Mouse (Mus musculus): ENCODE measurements at regions not wholly inside any gene's neighbourhood (a gene's known extent, or its start where the extent isn't known, plus 50 kb on each side); places are given as distances from the start of the nearest gene placed in this dataset.

GRCm38 (mm10) chr17:73034981-73035481, 72.8 kb upstream of the Lclat1 start:
- H3K36me3 ChIP-seq (ENCODE audit: control insufficient read depth, insufficient read depth) = no peaks in the 10 kb centered on the region
- H3K4me3 ChIP-seq (ENCODE audit: insufficient read depth, poor library complexity, severe bottlenecking) = no peak overlapping the region
- no peak overlapping the region for H3ac ChIP-seq (ENCODE audit: control insufficient read depth, insufficient read length, low read depth)
- no peaks in the 10 kb centered on the region for H3K79me3 ChIP-seq (ENCODE audit: low read depth)
- H3K27me3 ChIP-seq (ENCODE audit: control insufficient read depth, insufficient read depth, insufficient read length) = no peaks in the 10 kb centered on the region
- TF ChIP-seq MAX (IDR thresholded peaks at IDR 0.05) = no peak
- no peak for TF ChIP-seq MYOG (IDR thresholded peaks at IDR 0.05; ENCODE audit: control insufficient read depth, extremely low read depth, insufficient read length)
- TF ChIP-seq USF1 (IDR thresholded peaks at IDR 0.05; ENCODE audit: low read depth) = peak; percentile 32
- TF ChIP-seq CTCF (IDR thresholded peaks at IDR 0.05; ENCODE audit: control insufficient read depth, insufficient read depth, insufficient read length) = no peak
- TF ChIP-seq CEBPB (IDR thresholded peaks at IDR 0.05; ENCODE audit: low read depth) = no peak
- no peaks in the 10 kb centered on the region for H3K79me2 ChIP-seq (ENCODE audit: control insufficient read depth, insufficient read depth)

GRCm38 (mm10) chr17:73036845-73037244, 70.9 kb upstream of the Lclat1 start:
- H3K27me3 ChIP-seq (ENCODE audit: control insufficient read depth, insufficient read depth, insufficient read length) = no peaks in the 10 kb centered on the region
- no peaks in the 10 kb centered on the region for H3K79me3 ChIP-seq (ENCODE audit: low read depth)
- TF ChIP-seq MYOG (IDR thresholded peaks at IDR 0.05; ENCODE audit: control insufficient read depth, extremely low read depth, insufficient read length) (no peak), USF1 (IDR thresholded peaks at IDR 0.05; ENCODE audit: low read depth) (no peak), FOSL1 (IDR thresholded peaks at IDR 0.05; ENCODE audit: insufficient read depth, low read length, poor library complexity, severe bottlenecking) (no peak), MYOD1 (IDR thresholded peaks at IDR 0.05; ENCODE audit: control insufficient read depth, insufficient read length, low read depth) (no peak), MAX (IDR thresholded peaks at IDR 0.05) (no peak), CEBPB (IDR thresholded peaks at IDR 0.05; ENCODE audit: low read depth) (no peak), CTCF (IDR thresholded peaks at IDR 0.05; ENCODE audit: control insufficient read depth, insufficient read depth, insufficient read length) (no peak)
- no peak overlapping the region for H3ac ChIP-seq (ENCODE audit: control insufficient read depth, insufficient read length, low read depth)
- no peak overlapping the region for H3K4me3 ChIP-seq (ENCODE audit: insufficient read depth, poor library complexity, severe bottlenecking)
- H3K79me2 ChIP-seq (ENCODE audit: control insufficient read depth, insufficient read depth) = no peaks in the 10 kb centered on the region
- H3K36me3 ChIP-seq (ENCODE audit: control insufficient read depth, insufficient read depth) = no peaks in the 10 kb centered on the region

- no peak for TF ChIP-seq CEBPB (IDR thresholded peaks at IDR 0.05; ENCODE audit: low read depth)
- no peak for TF ChIP-seq MYOD1 (IDR thresholded peaks at IDR 0.05; ENCODE audit: control insufficient read depth, insufficient read length, low read depth)
- TF ChIP-seq MAX (IDR thresholded peaks at IDR 0.05) = no peak
- no peak for TF ChIP-seq FOSL1 (IDR thresholded peaks at IDR 0.05; ENCODE audit: insufficient read depth, low read length, poor library complexity, severe bottlenecking)
- TF ChIP-seq USF1 (IDR thresholded peaks at IDR 0.05; ENCODE audit: low read depth) = no peak
- no peak for TF ChIP-seq CTCF (IDR thresholded peaks at IDR 0.05; ENCODE audit: control insufficient read depth, insufficient read depth, insufficient read length)
- no peak for TF ChIP-seq MYOG (IDR thresholded peaks at IDR 0.05; ENCODE audit: control insufficient read depth, extremely low read depth, insufficient read length)
- no peaks in the 10 kb centered on the region for H3K79me2 ChIP-seq (ENCODE audit: control insufficient read depth, insufficient read depth)
- no peaks in the 10 kb centered on the region for H3K36me3 ChIP-seq (ENCODE audit: control insufficient read depth, insufficient read depth)
These were observed 69.2 kb upstream of the Lclat1 start for GRCm38 (mm10) chr17:73038586-73038985.

GRCm38 (mm10) chr17:73044918-73045580, 62.7 kb upstream of the Lclat1 start:
- no peak for TF ChIP-seq MYOG (IDR thresholded peaks at IDR 0.05; ENCODE audit: control insufficient read depth, extremely low read depth, insufficient read length)
- no peak for TF ChIP-seq USF1 (IDR thresholded peaks at IDR 0.05; ENCODE audit: low read depth)
- TF ChIP-seq CEBPB (IDR thresholded peaks at IDR 0.05; ENCODE audit: low read depth) = no peak
- no peak for TF ChIP-seq MYOD1 (IDR thresholded peaks at IDR 0.05; ENCODE audit: control insufficient read depth, insufficient read length, low read depth)
- TF ChIP-seq CTCF (IDR thresholded peaks at IDR 0.05; ENCODE audit: control insufficient read depth, insufficient read depth, insufficient read length) = no peak
- TF ChIP-seq MAX (IDR thresholded peaks at IDR 0.05) = no peak
- TF ChIP-seq FOSL1 (IDR thresholded peaks at IDR 0.05; ENCODE audit: insufficient read depth, low read length, poor library complexity, severe bottlenecking) = no peak
- Histone ChIP-seq H3K79me3 (ENCODE audit: low read depth) (no peaks in the 10 kb centered on the region), H3K27me3 (ENCODE audit: control insufficient read depth, insufficient read depth, insufficient read length) (no peaks in the 10 kb centered on the region), H3K36me3 (ENCODE audit: control insufficient read depth, insufficient read depth) (no peaks in the 10 kb centered on the region), H3K4me3 (ENCODE audit: insufficient read depth, poor library complexity, severe bottlenecking) (no peak overlapping the region), H3ac (ENCODE audit: control insufficient read depth, insufficient read length, low read depth) (no peak overlapping the region), H3K79me2 (ENCODE audit: control insufficient read depth, insufficient read depth) (no peaks in the 10 kb centered on the region)

More at GRCm38 (mm10) chr17:73038586-73038985, 69.2 kb upstream of the Lclat1 start:
- no peaks in the 10 kb centered on the region for H3K79me3 ChIP-seq (ENCODE audit: low read depth)
- H3K27me3 ChIP-seq (ENCODE audit: control insufficient read depth, insufficient read depth, insufficient read length) = no peaks in the 10 kb centered on the region
- H3ac ChIP-seq (ENCODE audit: control insufficient read depth, insufficient read length, low read depth) = no peak overlapping the region
- no peak overlapping the region for H3K4me3 ChIP-seq (ENCODE audit: insufficient read depth, poor library complexity, severe bottlenecking)

- H3K79me3 ChIP-seq (ENCODE audit: low read depth) = no peaks in the 10 kb centered on the region
- no peak for TF ChIP-seq MYOG (IDR thresholded peaks at IDR 0.05; ENCODE audit: control insufficient read depth, extremely low read depth, insufficient read length)
- no peak for TF ChIP-seq MAX (IDR thresholded peaks at IDR 0.05)
- no peak for TF ChIP-seq FOSL1 (IDR thresholded peaks at IDR 0.05; ENCODE audit: insufficient read depth, low read length, poor library complexity, severe bottlenecking)
- no peak for TF ChIP-seq CEBPB (IDR thresholded peaks at IDR 0.05; ENCODE audit: low read depth)
- no peak for TF ChIP-seq USF1 (IDR thresholded peaks at IDR 0.05; ENCODE audit: low read depth)
- no peak for TF ChIP-seq MYOD1 (IDR thresholded peaks at IDR 0.05; ENCODE audit: control insufficient read depth, insufficient read length, low read depth)
- TF ChIP-seq CTCF (IDR thresholded peaks at IDR 0.05; ENCODE audit: control insufficient read depth, insufficient read depth, insufficient read length) = no peak
These were observed 60.8 kb upstream of the Lclat1 start for GRCm38 (mm10) chr17:73046985-73047384.

More at GRCm38 (mm10) chr17:73046985-73047384, 60.8 kb upstream of the Lclat1 start:
- Histone ChIP-seq H3K36me3 (ENCODE audit: control insufficient read depth, insufficient read depth) (no peaks in the 10 kb centered on the region), H3K27me3 (ENCODE audit: control insufficient read depth, insufficient read depth, insufficient read length) (no peaks in the 10 kb centered on the region), H3K79me2 (ENCODE audit: control insufficient read depth, insufficient read depth) (no peaks in the 10 kb centered on the region), H3K4me3 (ENCODE audit: insufficient read depth, poor library complexity, severe bottlenecking) (no peak overlapping the region), H3ac (ENCODE audit: control insufficient read depth, insufficient read length, low read depth) (no peak overlapping the region)
